Mouse (Mus musculus) left cerebral cortex, adult 18-20 months (tissue): ENCODE results near the gene Prkd1. TPM values are rescaled to one million over a fixed set of nuclear protein-coding genes. Genes with fewer than 3 reads are reported as not detected.

Experiments
- DNase-seq, 2 experiments: peaks; one replicate each; pipeline ENCODE4 v3.0.0; 2021 to 2022; ENCODE audit warnings: low spot score in 2 of 2, mixed read lengths in 1 of 2
- total RNA-seq, 2 experiments: library from RNA; stranded (reverse); gene quantifications; 2 replicates each; pipeline ENCODE4 v1.2.3; 2021

The Prkd1 gene
- total RNA-seq, 2 experiments from 2014 or later, result 7.8 to 8.1 TPM

DNA sequence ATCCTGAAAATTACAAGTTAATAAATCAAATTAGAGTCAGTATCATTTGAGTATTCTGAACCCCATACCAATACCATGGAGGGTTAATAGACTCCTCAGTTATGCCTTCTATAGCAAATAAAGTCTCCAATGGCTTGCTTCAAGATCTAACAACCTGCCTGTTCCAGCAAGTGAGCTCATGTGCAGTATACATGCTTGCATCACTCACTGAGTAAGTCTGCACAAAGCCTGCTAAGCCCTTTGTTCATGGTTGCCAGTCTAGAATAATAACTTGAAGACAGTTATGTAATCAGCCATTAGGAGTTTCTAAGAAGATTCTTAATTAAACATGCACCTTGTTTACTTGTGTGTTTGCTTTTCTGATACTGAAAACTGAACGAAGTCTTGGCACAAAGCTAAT is 88.4 kb downstream of the Prkd1 start:
- no peak for DNase-seq

- no peak for DNase-seq
Observed at GRCm38 (mm10) chr12:50558231-50558630, 90.7 kb downstream of the Prkd1 start.

- DNase-seq, result no peak
Observed at GRCm38 (mm10) chr12:50554214-50554613, 94.7 kb downstream of the Prkd1 start.

- peak; percentile 68 to 69 for DNase-seq
Observed at GRCm38 (mm10) chr12:50549860-50550555, 98.9 kb downstream of the Prkd1 start.

DNA sequence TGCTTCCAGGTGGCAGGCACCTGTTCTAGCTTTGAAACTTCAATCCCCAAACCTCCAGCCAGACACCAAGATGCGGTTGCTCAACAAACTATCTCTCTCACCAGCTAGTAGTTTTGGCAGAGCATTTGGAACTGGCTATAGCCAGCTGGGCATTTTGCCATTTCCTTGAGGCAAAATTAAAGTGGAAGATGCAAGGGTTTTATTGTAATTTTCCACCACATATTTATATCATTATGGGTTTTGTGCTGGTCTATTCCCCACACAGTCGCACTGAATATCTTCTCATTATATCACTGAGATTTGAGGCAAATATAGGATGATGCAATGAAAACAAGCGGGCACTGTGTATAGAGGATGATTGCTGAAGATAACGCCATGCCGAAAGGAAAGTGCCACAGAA is 102.5 kb downstream of the Prkd1 start:
- DNase-seq, result peak in 1 of 2 experiments; percentile 16

GRCm38 (mm10) chr12:50545610-50545919 is 103.3 kb downstream of the Prkd1 start:
- no peak for DNase-seq

DNA sequence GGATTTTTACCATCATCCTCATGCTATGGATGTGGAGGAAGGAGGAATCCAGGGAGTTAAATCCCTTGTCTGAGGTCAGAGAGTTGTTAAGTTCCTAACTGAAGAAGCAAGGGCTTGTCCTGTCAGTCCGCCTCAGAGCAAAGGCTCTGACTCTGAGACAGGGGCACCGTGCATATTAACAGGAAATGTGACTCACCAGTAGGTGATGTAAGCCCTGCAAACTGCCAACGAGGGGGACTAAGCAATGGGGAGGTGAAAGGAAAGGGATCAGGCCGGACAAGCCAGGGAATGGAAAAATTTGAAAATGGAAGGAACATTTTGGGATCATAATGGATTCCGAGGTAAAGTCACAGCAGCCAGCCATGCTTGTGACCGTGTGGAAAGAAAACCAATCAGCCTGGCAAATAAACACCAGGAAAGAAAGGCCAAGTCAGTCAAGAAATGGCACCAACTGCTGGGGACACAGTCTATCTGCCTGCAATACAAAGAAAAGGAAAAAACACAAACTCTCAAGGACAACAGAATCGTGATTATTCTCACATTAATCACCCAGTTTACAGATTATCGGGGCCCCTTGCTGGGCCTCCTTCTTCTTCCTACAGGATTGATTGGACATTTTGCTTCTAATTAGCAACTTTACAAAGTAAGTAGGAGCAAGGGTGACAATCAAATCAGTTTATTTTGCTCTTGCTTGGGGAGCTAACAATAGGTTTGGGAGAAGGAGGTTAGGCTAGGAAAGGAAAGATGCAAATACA is 103.9 kb downstream of the Prkd1 start:
- DNase-seq, result no peak

DNA sequence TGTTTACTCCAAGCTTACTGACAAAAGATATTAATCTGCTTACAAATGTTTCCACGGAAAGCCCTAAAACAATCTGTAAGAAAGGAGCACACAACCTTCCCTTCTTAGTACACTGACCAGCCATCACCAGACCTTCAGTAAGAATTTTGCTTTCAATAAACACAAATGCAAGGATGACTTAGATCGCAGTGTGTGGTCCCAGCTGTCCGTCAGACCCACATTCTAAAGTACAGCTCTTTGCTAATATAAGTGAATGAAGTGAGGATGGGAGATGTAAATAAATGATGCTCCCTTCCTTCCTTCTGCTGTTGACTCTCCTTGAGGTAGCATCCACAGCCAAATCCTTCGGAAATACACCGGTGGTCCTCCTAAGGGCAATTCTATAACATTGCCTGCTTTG is 108.1 kb downstream of the Prkd1 start:
- DNase-seq, result no peak

- peak; percentile 15 to 45 for DNase-seq
Observed at GRCm38 (mm10) chr12:50538296-50538965, 110.5 kb downstream of the Prkd1 start.

DNA sequence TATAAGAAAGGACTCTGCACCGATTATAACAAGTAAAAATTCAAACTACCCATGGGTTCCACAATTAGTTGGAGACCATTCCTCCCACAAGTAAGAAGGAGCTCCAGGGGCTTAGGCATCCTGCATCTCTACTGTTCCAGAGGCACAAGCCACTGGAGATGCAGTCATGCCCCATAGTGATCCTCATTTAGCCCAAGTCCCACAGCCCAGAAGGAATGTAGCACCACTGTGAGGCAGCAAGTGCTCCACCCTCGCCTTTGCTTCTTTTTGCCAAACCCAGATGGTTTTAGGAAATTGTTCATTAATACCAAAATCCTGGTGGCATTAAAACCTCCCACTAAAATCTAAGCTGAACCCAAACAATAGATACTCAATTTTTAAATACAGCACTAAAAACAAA is 111.1 kb downstream of the Prkd1 start:
- peak in 1 of 2 experiments; percentile 28 for DNase-seq

- no peak for DNase-seq
Observed at GRCm38 (mm10) chr12:50537006-50537405, 111.9 kb downstream of the Prkd1 start.

DNA sequence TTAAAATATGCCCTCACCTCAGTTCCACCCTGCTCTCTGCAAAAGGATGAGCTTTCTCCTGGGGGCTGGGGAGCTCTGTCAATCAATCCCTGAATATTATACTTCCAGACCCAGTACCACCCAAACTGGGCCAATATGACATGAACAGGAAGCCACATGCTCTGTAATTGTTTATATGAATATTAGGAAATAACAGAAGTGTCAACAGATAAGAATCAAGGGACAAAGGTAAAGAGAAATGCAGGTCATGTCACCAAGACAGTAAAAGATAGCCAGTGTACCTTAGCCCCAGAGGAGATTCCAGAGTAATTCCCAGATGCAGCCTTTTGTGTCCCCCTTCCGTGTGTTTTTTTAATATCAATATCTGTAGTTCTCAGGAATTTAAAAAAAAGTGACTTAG is 120.3 kb downstream of the Prkd1 start:
- no peak for DNase-seq

- DNase-seq, result no peak
Observed at GRCm38 (mm10) chr12:50524061-50524460, 124.8 kb downstream of the Prkd1 start.

DNA sequence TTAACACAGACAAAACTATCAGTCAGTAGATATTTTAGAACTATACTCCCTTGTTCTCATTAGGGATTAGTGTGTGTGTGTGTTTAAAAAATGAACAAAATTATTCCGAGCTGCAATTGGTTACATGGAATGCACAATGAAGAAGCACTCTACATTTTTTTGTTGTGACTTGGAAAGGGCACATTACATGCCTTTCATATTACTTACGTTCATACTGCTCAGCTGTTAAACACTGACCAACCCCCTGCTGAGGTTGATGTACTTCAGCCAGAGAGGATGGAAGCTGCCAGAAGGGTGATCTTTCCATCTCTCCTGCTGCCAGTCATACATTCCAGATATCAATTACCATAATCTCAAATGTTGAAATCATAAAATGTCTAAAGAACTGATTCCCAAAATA is 134.4 kb downstream of the Prkd1 start:
- no peak for DNase-seq

DNA sequence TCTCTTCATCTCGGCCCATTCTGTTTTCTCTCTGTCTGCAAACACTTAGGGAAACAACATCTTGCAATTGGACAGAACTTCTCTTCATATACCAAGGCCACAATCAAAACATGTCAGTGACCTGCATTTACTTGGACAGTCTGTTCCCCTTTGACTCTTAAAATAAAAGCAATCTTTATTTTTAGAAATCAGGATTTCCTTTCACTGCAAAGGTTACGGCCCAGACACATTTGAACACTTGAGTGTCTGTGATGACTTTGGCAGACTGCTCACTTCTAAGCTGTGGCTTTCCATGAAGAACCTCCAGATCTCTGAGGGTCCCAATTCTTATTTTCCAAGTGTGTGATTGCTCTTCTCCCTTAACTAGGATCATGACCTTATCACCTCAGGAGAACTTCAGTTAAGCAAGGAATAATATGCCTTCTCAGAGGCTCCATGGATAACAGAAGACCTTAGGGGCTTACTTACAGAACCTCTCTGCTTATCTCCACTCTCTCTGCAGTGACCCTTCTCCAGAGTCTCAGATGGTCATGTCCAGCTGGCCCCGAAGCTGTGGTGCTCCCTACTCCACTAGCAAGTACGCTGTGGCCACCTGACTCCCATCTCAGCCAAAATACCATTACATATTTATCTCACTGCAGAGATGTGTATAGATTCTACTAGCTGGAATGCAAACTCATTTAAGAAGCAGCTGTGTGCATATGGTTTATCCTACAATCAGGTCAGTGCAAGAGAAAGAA is 137.2 kb downstream of the Prkd1 start:
- no peak for DNase-seq

- no peak for DNase-seq
Observed at GRCm38 (mm10) chr12:50508762-50509161, 140.1 kb downstream of the Prkd1 start.

DNA sequence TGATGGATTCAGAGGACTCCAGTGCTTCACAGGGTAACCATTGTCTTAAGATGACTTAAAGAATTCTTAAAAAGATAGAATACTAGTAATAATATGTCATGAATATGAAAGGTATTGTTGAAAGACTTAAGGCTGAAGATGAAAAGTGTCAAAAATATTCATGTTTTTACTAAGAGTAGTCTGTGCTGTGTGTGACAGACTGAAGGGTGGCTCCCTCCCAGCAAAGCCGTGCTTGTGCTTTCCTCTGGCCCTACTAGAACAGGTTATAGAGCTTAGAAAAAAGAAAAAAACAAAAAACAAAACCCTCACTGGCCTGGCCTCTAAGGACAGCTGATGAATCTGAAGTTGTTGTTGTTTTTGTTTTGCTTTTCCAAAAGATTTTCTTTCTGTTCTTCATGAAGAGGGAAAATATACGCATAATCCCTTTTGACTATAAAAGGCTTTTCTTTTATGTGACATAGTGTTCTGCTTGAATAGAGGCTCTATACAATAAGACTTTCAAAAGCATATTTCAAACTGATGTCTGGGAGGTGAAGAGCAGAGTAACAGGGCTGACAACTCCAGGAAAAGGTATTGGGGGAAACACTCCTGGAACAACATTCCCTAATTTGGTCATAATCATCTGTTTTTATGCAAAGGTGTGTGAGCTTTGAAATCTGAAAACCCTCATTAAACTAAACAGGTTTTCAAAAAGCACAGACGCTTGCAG is 148.9 kb downstream of the Prkd1 start:
- no peak for DNase-seq

GRCm38 (mm10) chr12:50496006-50496405 is 152.9 kb downstream of the Prkd1 start:
- DNase-seq, result no peak

DNA sequence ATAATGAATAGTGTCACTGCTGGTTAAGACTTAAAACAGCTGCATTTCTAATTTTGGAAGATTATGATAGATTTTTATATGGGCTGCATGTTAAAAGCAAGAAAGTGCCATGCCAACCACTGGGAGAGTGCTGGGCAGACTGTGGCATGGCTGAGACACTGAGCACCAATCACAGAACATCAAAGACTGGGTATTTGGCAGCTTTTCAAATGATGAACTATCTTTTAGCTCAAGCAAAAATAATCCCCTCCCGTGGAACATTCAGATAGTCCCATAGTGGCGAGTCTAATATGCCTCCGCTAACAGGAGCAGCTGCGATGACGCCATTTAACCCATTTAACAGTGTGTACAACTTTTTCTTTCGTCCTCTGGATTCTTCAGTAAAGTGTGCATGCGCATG is 169.1 kb downstream of the Prkd1 start:
- no peak for DNase-seq

DNA sequence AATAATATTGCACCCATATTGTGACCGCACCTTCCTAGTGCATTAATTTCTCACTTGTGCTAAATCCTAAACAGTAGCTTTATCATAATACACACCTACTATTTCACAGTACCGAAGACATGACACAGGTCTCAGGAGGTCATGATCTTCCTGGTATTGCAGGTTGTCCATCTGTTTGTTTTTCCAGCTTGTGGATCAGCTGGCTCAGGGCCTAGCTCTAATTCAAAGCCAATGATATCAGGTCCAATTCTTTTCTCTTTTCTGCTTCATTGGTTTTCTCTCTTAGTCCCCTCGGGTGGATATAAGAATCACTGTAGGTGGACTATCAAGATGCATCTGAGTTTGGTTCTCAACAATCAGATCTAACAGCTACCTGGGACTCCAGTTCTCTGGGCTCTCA is 191.7 kb downstream of the Prkd1 start:
- DNase-seq, result no peak

GRCm38 (mm10) chr12:50451761-50452160 is 197.1 kb downstream of the Prkd1 start:
- peak; percentile 31 to 37 for DNase-seq
